Mouse (Mus musculus) CD8-positive naive resting alpha-beta T cell, adult 2 months (primary cell): ENCODE data around the gene Rhpn2.

Experiments used
- DNase-seq, 2 experiments: peaks; one replicate each; pipeline ENCODE4 v3.0.0; 2022; ENCODE audit warnings: low read depth in 2 of 2, low spot score in 2 of 2

Rhpn2 gene

DNA sequence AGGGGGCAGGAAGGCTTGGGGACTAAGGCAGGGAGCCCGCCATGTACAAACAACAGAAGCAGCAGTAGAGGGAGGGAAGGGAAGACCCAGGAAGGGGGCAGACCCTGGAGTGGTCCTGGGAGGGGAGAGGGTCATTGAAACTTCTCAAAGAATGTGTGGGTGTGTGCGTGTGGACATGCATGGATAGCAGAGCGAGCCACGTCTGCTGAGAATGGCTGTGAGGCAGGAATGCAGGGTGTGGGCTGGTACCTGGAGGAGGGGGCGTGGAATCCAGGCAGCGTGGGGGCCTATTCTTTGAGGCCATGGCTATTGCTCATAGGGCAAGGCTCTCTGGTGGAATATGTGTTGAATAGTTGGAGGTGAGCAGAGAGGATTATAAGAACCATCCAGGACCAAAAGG, 54.7 kb downstream of the Rhpn2 start:
- DNase-seq = no peak

DNA sequence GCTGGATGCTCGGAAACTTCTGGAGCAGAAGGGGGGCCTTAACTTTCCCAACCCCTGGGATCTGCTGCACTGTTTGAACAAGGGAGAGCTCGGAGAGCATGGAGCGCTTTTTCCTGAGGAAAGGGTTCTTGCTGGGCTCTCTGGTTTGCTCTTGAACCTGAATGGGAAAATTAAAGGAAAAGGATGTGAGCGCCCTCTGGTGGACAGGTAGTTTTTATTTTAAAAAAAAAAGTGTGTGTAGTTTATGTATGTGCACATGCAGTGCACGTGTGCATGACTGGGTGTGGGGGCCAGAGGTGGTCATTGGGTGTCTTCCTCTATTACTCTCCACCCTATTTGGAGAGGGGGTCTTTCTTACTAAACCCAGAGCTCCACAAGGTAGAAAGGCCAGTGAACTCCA, 59.0 kb downstream of the Rhpn2 start:
- DNase-seq = no peak

- DNase-seq = no peak
Observed at GRCm38 (mm10) chr7:35395734-35396456, 61.9 kb downstream of the Rhpn2 start.

DNA sequence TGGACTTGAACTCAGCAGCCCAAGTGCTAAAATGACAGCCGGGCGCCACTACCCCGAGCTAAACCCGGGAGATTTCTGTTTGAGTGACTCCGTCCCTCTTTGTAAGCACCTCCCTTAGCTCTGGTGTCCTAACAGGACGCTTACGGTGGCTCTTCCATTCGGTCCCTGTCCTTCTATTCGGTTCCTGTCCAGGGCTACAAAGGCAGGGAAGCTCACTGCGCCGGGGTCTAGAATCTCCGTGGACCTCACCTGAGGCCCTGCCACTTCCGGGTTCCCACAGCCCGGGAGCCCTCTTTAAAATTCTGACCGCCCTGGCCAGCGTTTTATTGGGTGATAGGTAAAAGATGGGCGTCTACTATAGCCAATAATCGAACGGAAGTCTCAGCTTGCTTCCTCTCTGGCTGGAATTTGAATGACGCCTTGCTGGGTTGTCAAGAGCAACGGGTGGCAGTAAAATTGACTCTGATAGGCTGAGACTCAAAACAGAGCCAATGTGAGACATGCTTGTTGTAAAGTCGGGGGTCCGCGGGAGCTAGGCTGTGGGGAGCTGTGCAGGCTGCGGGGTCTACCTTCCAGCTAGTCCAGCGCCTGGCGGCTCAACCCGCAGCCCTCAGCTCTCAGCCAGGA, 62.7 kb downstream of the Rhpn2 start, which contains the start of the genes Faap24 and Cep89:
Gene Faap24 (minus strand): TSS at position 295 of the 627 bp plus-strand sequence.
Gene Cep89 (plus strand): TSS at position 494 of the 627 bp plus-strand sequence.
- peak; percentile 96 to 98 for DNase-seq

DNA sequence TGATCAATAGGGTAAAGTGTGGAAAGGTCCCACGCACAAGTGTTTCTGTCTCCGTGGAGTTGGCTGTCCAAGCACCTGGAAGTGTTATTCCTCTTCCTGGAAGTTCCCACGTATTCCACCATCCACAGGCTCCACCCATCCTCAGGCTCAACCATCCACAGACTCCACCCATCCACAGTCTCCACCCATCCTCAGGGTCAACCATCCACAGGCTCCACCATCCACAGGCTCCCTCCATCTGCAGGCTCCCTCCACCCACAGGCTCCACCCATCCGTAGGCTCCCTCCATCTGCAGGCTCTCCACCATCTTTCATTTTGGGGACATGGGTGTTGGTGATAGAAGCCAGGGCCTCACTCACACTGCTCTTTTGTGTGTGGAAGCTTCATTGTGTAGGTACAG, 67.2 kb downstream of the Rhpn2 start:
- no peak for DNase-seq

- no peak for DNase-seq
Observed at GRCm38 (mm10) chr7:35415226-35415625, 81.3 kb downstream of the Rhpn2 start.

DNA sequence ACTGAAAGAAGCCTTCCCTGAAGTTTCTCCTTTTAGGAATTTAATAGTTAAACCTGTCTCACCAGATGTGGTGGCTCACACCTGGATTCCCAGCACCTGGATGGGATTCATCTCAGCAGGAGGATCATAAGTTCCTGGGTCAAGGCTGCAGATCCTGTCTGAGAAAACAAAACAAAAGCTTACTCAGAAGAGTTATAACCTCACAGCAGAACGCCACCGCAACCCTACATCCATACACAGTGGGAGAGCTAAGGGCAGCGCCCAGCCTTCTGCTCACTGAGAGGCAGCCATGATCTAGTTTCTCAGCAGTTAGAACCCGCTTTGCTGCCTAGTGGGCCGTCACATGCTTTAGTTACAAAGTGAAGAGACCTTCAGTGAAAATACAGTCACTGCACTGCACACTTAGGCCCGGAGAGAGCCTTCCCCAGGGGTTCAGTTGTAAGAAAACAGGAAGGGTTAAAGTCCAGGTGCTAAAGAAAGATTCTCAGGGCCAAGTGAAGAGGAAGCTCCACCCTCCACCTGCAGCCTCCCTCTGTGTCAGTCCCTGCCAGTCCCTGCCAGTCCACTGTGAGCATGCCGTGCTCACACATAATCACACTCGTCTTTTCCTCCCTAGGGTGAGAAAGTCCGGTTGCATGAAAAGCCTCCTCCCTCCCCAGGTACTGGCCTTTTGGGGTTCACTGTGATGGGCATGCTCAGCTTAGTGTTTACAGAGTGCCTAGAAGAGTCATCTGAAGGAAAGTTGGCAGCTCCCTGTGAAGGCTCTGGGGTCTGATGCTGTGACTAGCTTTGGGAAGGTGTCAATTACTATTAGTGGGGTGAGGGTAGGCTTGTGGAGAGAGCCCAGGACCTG, 82.1 kb downstream of the Rhpn2 start:
- DNase-seq = no peak

- DNase-seq = no peak
Observed at GRCm38 (mm10) chr7:35416654-35416948, 82.6 kb downstream of the Rhpn2 start.

DNA sequence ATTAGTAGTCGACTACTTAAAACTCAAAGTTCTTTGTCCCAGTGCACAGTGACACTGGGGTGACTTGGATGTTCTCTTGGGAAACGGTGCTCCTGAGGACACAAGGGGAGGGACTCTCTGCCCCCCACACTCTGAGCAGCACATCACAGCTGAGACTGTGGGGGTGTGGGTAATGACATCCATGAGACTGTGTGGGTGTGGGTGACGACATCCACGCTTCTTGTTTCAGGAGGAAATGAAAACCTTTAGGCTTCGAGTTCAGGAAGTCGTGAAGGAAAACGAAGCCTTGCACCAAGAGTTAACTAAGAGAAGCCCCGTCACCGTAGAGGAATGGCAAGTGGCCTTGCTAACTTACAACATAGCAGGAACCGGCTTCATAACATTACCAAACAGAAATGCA, 89.1 kb downstream of the Rhpn2 start:
- no peak for DNase-seq

GRCm38 (mm10) chr7:35428146-35428545, 94.2 kb downstream of the Rhpn2 start:
- no peak for DNase-seq

DNA sequence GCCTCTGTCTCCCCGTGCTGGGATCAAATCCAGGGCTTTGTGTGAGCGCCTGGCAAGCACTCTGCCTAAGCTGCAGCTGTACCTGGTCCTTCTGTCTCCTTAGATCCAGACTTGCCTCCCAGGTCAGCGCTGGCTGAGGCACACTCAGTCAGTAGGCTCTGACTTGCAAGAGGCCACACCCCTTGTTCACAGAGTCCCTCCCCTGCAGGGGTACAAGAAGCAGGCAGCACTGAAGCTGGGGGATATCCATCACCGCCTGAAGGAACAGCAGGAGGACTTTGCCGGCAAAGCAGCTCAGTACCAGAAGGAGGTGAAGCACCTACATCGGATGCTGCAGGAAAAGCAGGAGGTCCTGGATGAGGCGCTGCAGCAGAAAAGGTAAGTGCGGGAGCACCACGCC, 101.3 kb downstream of the Rhpn2 start:
- no peak for DNase-seq
